Mouse (Mus musculus) limb, embryonic 10.5 days (tissue): ENCODE results near the gene Serpinb7. TPM values are rescaled to one million over a fixed set of nuclear protein-coding genes. Genes with fewer than 3 reads are reported as not detected.
A peak's percentile ranks its signal among the peaks of the same experiment; 100 is the strongest.

ENCODE experiments used
- DNase-seq: peaks from one replicate; pipeline ENCODE4 v3.0.0-alpha.2; 2017; ENCODE audit warnings: low spot score
- H3K27ac ChIP-seq: fragments of 300-500 bp; sonication (generic); 2 replicates; pipeline ENCODE4 v1.5.1; 2016; ENCODE audit warnings: mild to moderate bottlenecking
- H3K27me3 ChIP-seq: fragments of 300-500 bp; sonication (generic); 2 replicates; pipeline ENCODE4 v1.6.1; 2016; ENCODE audit warnings: low read depth, mild to moderate bottlenecking; ENCODE audit not compliant: poor library complexity, severe bottlenecking
- H3K36me3 ChIP-seq: fragments of 300-500 bp; sonication (generic); 2 replicates; pipeline ENCODE4 v1.6.1; 2016; ENCODE audit warnings: mild to moderate bottlenecking, moderate library complexity
- H3K4me1 ChIP-seq: fragments of 300-500 bp; sonication (generic); 2 replicates; pipeline ENCODE4 v1.6.1; 2016
- H3K4me3 ChIP-seq: fragments of 300-500 bp; sonication (generic); 2 replicates; pipeline ENCODE4 v1.5.1; 2016; ENCODE audit warnings: mild to moderate bottlenecking, moderate library complexity
- H3K9me3 ChIP-seq: fragments of 300-500 bp; sonication (generic); replicated peaks from 2 replicates; pipeline ENCODE4 v1.6.1; 2016; ENCODE audit warnings: mild to moderate bottlenecking
- WGBS: fragments of 180-500 bp; shearing (Covaris S2); methylation state at CpG from one replicate; pipeline ENCODE4 v1.1.7; 2016; 5-methylcytosine and 5-hydroxymethylcytosine counted together
- polyA plus RNA-seq: library from polyadenylated mRNA; unstranded; fragments of >200 nt; fragmentation: Nextera tagmentation; extraction: Ambion mirVana; gene quantifications from 2 replicates; pipeline ENCODE4 v1.2.1, GENCODE M21; 2016

Gene Serpinb7
- polyA plus RNA-seq, 1 experiment from 2014 or later, result not detected

GRCm38 (mm10) chr1:107402082-107402481, 2.6 kb downstream of the Serpinb7 start:
- no peak overlapping the region for H3K27ac ChIP-seq
- H3K4me3 ChIP-seq, result no peak overlapping the region
- no peaks in the 10 kb centered on the region for H3K36me3 ChIP-seq
- DNase-seq, result no peak
- H3K4me1 ChIP-seq, result no peaks in the 10 kb centered on the region
- 85% methylated on average over 4 of the region's 4 CpGs for WGBS
- no peaks in the 10 kb centered on the region for H3K27me3 ChIP-seq
- no peaks in the 10 kb centered on the region for H3K9me3 ChIP-seq

GRCm38 (mm10) chr1:107414650-107415049, 15.2 kb downstream of the Serpinb7 start:
- no peak for DNase-seq
- Histone ChIP-seq H3K4me1 (no peaks in the 10 kb centered on the region), H3K9me3 (no peaks in the 10 kb centered on the region), H3K36me3 (no peaks in the 10 kb centered on the region), H3K27me3 (no peaks in the 10 kb centered on the region), H3K27ac (no peak overlapping the region), H3K4me3 (no peak overlapping the region)
- 14% methylated on average over 1 of the region's 1 CpGs for WGBS

GRCm38 (mm10) chr1:107422487-107422886, 23.0 kb downstream of the Serpinb7 start:
- H3K27me3 ChIP-seq, result no peaks in the 10 kb centered on the region
- H3K9me3 ChIP-seq, result no peaks in the 10 kb centered on the region
- no peaks in the 10 kb centered on the region for H3K4me1 ChIP-seq
- H3K4me3 ChIP-seq, result no peak overlapping the region
- no peaks in the 10 kb centered on the region for H3K36me3 ChIP-seq
- DNase-seq, result no peak
- H3K27ac ChIP-seq, result no peak overlapping the region
- 77% methylated on average over 4 of the region's 4 CpGs for WGBS

GRCm38 (mm10) chr1:107431253-107431652, 31.8 kb downstream of the Serpinb7 start:
- H3K36me3 ChIP-seq, result no peaks in the 10 kb centered on the region
- DNase-seq, result no peak
- H3K4me3 ChIP-seq, result no peak overlapping the region
- no peaks in the 10 kb centered on the region for H3K9me3 ChIP-seq
- H3K27ac ChIP-seq, result no peak overlapping the region
- no peaks in the 10 kb centered on the region for H3K4me1 ChIP-seq
- no peaks in the 10 kb centered on the region for H3K27me3 ChIP-seq

- Histone ChIP-seq H3K27me3 (no peaks in the 10 kb centered on the region), H3K9me3 (no peaks in the 10 kb centered on the region), H3K27ac (no peak overlapping the region), H3K4me1 (no peaks in the 10 kb centered on the region), H3K4me3 (no peak overlapping the region), H3K36me3 (no peaks in the 10 kb centered on the region)
- no peak for DNase-seq
- WGBS, result 92% methylated on average over 2 of the region's 2 CpGs
Observed at GRCm38 (mm10) chr1:107435528-107435927, 36.1 kb downstream of the Serpinb7 start.

GRCm38 (mm10) chr1:107439462-107439861, 40.0 kb downstream of the Serpinb7 start:
- Histone ChIP-seq H3K9me3 (no peaks in the 10 kb centered on the region), H3K4me3 (no peak overlapping the region), H3K4me1 (no peaks in the 10 kb centered on the region), H3K27ac (no peak overlapping the region), H3K36me3 (no peaks in the 10 kb centered on the region), H3K27me3 (no peaks in the 10 kb centered on the region)
- WGBS, result 88% methylated on average over 3 of the region's 3 CpGs
- DNase-seq, result no peak

- no peak overlapping the region for H3K4me3 ChIP-seq
- 90% methylated on average over 5 of the region's 5 CpGs for WGBS
- H3K9me3 ChIP-seq, result no peaks in the 10 kb centered on the region
- no peak for DNase-seq
- no peaks in the 10 kb centered on the region for H3K27me3 ChIP-seq
- no peaks in the 10 kb centered on the region for H3K36me3 ChIP-seq
- no peak overlapping the region for H3K27ac ChIP-seq
- H3K4me1 ChIP-seq, result no peaks in the 10 kb centered on the region
Observed at GRCm38 (mm10) chr1:107445352-107445751, 45.9 kb downstream of the Serpinb7 start.

GRCm38 (mm10) chr1:107447228-107447931, 47.9 kb downstream of the Serpinb7 start:
- WGBS, result 88% methylated on average over 3 of the region's 3 CpGs
- Histone ChIP-seq H3K36me3 (no peaks in the 10 kb centered on the region), H3K4me1 (no peaks in the 10 kb centered on the region), H3K9me3 (no peaks in the 10 kb centered on the region), H3K27ac (no peak overlapping the region), H3K27me3 (no peaks in the 10 kb centered on the region), H3K4me3 (no peak overlapping the region)
- no peak for DNase-seq

GRCm38 (mm10) chr1:107479909-107480308, 80.5 kb downstream of the Serpinb7 start:
- no peak overlapping the region for H3K4me3 ChIP-seq
- H3K9me3 ChIP-seq, result no peaks in the 10 kb centered on the region
- DNase-seq, result no peak
- no peaks in the 10 kb centered on the region for H3K4me1 ChIP-seq
- H3K27ac ChIP-seq, result no peak overlapping the region
- no peaks in the 10 kb centered on the region for H3K27me3 ChIP-seq
- no peaks in the 10 kb centered on the region for H3K36me3 ChIP-seq

GRCm38 (mm10) chr1:107481452-107481851, 82.0 kb downstream of the Serpinb7 start:
- Histone ChIP-seq H3K4me1 (no peaks in the 10 kb centered on the region), H3K27me3 (no peaks in the 10 kb centered on the region), H3K27ac (no peak overlapping the region), H3K4me3 (0 out of 2 replicates have a peak overlapping the region, but pooled peaks have one; percentile 17), H3K9me3 (no peaks in the 10 kb centered on the region), H3K36me3 (no peaks in the 10 kb centered on the region)
- WGBS, result 34% methylated on average over 11 of the region's 11 CpGs
- peak; percentile 83 for DNase-seq

- Histone ChIP-seq H3K4me3 (no peak overlapping the region), H3K27ac (no peak overlapping the region), H3K4me1 (no peaks in the 10 kb centered on the region), H3K9me3 (no peaks in the 10 kb centered on the region), H3K27me3 (no peaks in the 10 kb centered on the region), H3K36me3 (no peaks in the 10 kb centered on the region)
- WGBS, result 55% methylated on average over 8 of the region's 8 CpGs
- DNase-seq, result no peak
Observed at GRCm38 (mm10) chr1:107489577-107489976, 90.1 kb downstream of the Serpinb7 start.

- H3K9me3 ChIP-seq, result no peaks in the 10 kb centered on the region
- no peaks in the 10 kb centered on the region for H3K4me1 ChIP-seq
- H3K27me3 ChIP-seq, result no peaks in the 10 kb centered on the region
- WGBS, result 89% methylated on average over 2 of the region's 2 CpGs
- H3K4me3 ChIP-seq, result no peak overlapping the region
- H3K36me3 ChIP-seq, result no peaks in the 10 kb centered on the region
- DNase-seq, result no peak
- H3K27ac ChIP-seq, result no peak overlapping the region
Observed at GRCm38 (mm10) chr1:107496789-107497188, 97.3 kb downstream of the Serpinb7 start.

- no peak overlapping the region for H3K27ac ChIP-seq
- no peaks in the 10 kb centered on the region for H3K27me3 ChIP-seq
- no peaks in the 10 kb centered on the region for H3K36me3 ChIP-seq
- no peak overlapping the region for H3K4me3 ChIP-seq
- H3K9me3 ChIP-seq, result no peaks in the 10 kb centered on the region
- no peak for DNase-seq
- no peaks in the 10 kb centered on the region for H3K4me1 ChIP-seq
Observed at GRCm38 (mm10) chr1:107502025-107502424, 102.6 kb downstream of the Serpinb7 start.
